Mouse (Mus musculus) heart, postnatal 0 days (tissue): ENCODE results near the gene Tmem178.

Experiments used
- CTCF ChIP-seq: IDR thresholded peaks from 2 replicates; pipeline ENCODE4 v1.5.1; 2016; ENCODE audit warnings: antibody characterized with exemption, control low read depth, low read depth
- EP300 ChIP-seq: IDR thresholded peaks from 2 replicates; pipeline ENCODE4 v1.6.1; 2016; ENCODE audit warnings: antibody characterized with exemption, low read depth

- TF ChIP-seq CTCF (no peak), EP300 (no peak)
Measured at GRCm38 (mm10) chr17:80959840-80960239, 15.4 kb downstream of the Tmem178 start.
